Mouse (Mus musculus) embryo, embryonic 10 days (tissue): ENCODE measurements around the gene Stab1.

ENCODE experiments used
- DNase-seq: peaks from one replicate; pipeline ENCODE4 v3.0.0-alpha.2; 2015; ENCODE audit warnings: low spot score

The Stab1 gene

GRCm38 (mm10) chr14:31131272-31131821 is 37.1 kb downstream of the Stab1 start:
- peak; percentile 66 for DNase-seq

DNA sequence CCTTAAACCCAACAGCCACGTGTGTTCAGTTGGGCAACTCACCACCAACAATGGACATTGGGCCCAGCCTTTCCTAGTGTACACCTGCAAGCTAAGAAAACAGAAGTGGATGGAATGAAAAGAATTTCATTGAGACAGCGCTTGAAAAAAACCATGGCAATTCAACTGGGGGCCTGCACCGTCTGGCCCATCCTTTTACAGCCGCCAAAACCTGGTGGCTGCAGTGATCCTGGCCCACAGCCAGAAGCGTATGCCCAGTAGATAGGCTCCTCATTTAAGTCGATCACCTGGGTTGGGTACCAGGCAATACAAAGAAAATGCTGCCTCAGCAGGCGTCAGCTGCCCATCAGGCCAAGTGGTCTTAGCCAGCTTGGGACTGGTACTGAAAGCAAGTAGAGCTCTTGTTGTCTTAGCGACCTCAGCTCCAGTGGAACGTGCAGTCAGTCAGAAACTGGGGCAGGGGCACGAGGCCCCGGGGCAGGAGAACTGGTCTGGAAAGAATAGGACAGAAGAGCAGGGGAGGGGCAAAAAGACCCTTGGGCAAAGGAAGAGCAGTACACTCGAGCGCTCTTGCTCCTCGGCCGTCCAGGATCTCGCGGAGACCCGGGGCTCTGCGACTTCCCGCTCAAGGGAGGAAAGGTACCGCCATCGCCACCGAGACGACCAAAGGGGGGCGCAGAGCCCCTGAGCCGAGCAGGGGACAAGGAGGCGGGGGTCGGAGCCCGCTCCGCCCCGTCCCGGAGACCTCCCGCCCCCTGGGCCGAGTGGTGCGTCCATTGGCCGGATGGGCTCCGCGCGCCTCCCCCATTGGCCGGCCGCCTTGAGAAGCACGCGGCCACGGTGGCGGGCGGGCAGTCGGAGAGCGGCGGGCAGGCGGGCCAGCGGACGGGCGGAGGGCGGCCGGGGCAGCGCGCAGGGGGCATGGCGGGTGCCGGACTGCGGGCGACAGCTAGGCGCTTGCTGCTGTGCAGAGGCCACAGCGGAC is 37.9 kb downstream of the Stab1 start, which contains the start of gene Nt5dc2:
Gene Nt5dc2 (plus strand): TSS at position 818 of the 985 bp plus-strand sequence.
- peak; percentile 97 for DNase-seq

DNA sequence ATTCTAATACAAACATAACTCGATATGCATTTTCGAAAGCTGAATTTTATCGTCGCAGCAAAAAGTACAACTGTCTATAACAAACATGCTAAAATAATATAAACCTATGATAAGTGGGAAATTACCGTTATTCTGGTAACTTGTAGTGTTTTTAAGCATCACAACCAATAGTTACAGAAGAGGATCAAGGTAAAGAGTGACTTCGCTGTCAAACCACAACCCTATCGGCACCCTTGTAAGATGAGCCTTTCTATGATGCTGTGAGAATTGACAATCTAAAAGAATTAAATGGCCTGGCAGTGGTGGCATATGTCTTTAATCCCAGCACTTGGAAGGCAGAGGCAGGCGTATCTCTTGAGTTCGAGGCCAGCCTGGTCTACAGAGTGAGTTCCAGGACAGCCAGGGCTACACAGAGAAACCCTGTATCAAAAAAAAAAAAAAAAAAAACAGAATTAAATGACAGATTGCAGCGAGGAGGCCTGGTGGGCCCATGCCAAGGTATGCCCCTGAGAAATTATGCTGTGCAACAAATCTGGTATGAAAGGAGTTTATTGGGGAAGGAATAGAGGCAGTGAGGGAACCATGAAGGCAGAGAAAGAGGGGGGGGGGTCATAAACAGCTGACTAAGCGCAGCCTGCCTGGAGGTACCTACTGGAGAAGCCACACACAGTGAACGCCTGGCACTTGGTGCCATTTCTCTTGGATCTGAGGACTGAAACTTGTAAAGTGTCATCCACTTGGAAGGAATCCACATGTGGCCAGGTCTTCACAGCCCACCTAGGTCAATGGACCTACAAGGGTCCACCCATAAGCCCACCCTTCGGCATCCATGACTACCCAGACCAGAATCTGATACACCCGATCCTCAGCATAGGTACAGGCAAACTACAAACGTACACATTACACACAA is 38.9 kb downstream of the Stab1 start:
- DNase-seq: no peak

GRCm38 (mm10) chr14:31128826-31129219 is 39.6 kb downstream of the Stab1 start, which contains the start of gene Smim4:
TSS of gene Smim4 (minus strand) at chr14:31128956.
- DNase-seq: peak; percentile 99

DNA sequence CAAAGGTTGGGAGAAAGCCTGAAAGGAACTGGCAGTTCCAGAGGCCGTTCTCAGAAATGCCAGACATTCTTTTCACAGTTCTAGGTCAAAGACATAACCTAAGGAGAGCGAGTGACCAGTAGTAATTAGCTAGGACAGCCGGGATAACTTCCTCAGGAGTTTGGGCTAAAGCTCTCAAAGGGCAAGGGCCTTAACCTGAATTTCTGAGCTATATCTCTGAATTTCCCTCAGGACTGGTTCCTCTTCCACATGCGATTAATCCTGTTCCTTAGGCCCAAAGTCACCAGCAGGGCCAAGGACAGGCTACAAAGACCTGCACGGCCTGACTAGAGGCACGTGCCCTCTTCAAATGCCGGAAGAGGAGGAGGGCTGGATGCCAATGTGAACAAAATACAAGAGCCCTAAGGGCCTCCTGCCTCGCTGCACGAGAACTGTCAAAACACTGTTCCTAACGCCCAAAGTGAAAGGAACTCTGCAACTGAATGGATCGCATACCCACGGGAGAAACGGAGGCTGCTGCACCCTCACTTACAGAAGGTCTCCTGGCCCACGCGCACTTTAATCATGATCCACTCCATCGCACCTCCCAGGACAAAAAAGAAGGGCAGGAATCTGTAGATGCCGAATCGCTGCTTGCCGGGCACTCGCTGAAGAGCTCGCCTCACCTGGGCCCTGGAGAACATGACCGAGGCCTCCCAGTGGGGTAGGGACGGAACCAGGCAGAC is 40.2 kb downstream of the Stab1 start:
- peak; percentile 70 for DNase-seq

DNA sequence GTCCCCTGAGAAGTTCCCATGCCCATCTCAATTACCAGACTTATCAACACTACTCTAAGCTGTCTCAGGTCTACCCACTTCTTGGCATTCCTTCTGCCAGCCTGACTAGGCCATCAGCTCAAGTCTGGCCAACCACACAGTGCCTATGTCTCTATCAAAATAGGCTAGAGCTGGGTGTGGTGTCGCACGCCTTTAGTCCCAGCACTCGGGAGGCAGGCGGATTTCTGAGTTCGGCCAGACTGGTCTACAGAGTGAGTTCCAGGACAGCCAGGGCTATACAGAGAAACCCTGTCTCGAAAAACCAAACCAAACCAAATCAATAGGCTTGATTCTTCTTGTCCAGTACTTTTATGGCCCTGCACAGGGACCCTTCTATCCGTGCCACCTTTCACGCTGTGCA is 41.6 kb downstream of the Stab1 start:
- DNase-seq: no peak

DNA sequence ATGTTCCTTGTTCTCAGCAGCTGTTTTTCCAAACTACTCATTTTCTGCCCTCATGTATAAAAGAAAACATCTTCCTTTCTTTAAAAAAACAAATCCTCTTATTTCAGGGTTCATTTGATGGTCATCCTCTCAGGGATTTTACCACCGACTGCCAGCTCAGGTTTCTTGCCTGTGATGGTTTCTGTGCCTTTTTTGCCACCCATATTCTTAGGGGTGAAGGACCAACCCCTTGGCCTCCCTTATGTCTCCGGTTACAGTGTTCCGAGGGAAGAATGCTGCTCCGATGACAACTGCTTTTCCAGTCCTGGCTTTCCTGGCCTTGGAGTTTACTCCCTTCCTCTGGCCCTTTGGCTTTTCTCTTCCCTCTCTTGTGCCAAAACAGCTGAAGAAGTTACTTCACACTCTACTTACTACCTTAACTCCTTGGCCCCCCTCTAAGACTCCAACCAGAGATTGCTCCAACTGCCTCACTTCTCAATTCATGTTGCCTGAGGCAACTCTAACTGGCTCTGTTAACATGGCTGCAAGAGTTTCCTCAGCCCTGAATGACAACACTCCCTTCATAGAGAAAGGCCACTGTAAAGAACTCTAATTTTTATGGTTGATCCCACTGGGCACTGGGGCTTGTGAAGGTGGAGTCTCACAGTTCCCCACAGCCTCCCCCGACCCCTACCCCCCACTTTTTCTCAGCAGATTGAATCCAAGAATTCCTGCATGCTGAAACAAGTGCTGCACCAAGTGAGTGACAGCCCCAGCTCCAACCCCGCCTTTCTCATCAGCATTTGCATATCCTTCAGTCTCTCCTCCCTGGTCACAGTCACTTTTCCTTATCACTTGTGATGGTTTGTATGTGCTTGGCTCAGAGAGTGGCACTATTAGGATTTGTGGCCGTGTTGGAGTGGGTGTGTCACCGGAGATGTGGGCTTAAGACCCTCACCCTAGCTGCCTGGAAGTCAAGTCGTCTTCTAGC is 43.0 kb downstream of the Stab1 start:
- peak; percentile 45 for DNase-seq

DNA sequence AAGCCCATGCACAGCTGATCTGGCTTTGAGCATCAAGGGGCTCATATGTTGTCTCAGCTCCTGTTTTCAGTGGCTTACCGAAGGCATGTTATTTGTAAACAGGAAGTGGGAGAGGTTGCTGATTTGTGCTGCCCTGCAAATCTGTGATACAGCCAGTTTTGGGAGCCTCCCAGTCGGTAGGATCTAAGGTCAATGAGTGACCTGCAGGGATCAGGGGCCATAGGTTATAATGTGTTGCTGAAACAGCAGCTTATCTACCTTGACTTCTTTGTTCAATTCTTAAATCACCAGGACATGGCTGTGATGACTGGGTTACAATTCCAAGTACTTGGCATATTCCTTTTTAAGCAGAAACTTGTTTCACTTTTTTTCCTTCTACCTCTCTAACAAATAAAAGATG is 52.9 kb downstream of the Stab1 start:
- no peak for DNase-seq

- DNase-seq: no peak
These were observed 54.4 kb downstream of the Stab1 start for GRCm38 (mm10) chr14:31114011-31114410.

DNA sequence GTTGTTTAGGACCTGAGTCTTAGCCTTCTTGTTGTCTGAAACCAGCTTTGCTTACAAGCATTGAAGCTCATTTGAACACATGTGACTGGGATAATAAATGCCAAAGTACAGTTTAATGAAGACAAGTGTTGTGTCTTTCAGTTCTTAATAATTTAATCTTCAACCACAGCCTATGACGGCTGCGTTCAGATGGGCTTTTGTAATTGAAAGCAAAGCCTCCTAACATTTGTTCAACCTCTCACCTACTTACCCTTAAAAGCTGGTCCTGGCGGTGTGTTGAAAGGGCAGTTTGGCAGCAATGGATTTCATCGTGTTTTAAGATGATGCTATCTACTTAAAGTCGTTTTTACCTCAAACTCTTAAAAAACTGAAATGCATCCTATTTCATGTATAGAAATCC is 56.3 kb downstream of the Stab1 start:
- DNase-seq: no peak

DNA sequence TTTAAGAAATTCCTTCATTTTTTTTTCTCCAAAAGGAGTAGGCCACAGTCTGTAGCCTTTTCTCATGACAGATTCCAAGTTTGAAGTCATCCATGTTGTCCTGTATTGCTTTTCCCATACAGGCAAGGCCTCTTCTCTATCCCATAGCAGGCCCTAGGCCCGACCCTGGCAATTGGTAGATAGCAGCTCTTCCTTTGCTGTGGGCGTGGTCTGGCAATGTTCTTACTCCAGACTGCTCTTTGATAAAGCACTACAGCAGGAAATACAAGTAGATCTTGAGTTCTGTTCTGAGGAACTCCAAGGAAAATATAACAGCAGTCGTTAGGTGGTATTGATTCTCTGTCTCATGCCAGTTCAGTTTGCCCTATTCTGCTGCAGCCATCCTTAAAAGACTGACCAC is 57.8 kb downstream of the Stab1 start:
- DNase-seq: no peak

DNA sequence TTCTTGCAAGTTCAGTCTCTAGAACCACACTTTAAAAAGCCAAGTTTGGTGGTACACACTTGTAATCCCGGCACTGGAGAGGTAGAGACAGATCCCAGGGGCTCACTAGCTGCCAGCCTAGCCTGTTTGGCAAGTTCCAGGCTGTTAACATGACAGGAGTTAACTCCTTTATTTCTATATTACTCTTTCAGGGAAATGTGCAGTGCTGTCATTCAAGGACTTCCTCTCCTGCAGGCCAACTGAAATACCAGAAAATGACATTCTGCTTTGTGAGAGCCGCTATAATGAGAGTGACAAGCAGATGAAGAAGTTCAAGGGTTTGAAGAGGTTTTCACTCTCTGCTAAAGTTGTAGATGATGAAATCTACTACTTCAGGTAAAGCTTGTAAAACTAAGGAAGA is 63.3 kb downstream of the Stab1 start:
- no peak for DNase-seq

- no peak for DNase-seq
These were observed 78.5 kb downstream of the Stab1 start for GRCm38 (mm10) chr14:31089918-31090317.
